Mouse (Mus musculus) gastrocnemius, postnatal 10 days (tissue): Measurements from ENCODE around the gene Spice1. TPM values are rescaled to one million over a fixed set of nuclear protein-coding genes. Genes with fewer than 3 reads are reported as not detected.
A peak's percentile ranks its signal among the peaks of the same experiment; 100 is the strongest.

ENCODE experiments used
- DNase-seq: peaks from one replicate; pipeline ENCODE4 v3.0.0; 2021; ENCODE audit warnings: mixed read lengths
- long read RNA-seq, 2 experiments: library from polyadenylated mRNA; stranded (forward); transcript quantifications; one replicate each; pipeline ENCODE4 v2.0.0; 2021
- total RNA-seq, 2 experiments: library from RNA; stranded (reverse); gene quantifications; 2 replicates each; pipeline ENCODE4 v1.2.3; 2021

The Spice1 gene
- total RNA-seq: 1 to 10 TPM; 7.4 to 9.3 TPM
- long read RNA-seq, experiment 1, full-length matches to known transcripts: 2 of 4 reads
- long read RNA-seq, experiment 1, partial matches to known transcripts: 0 of 4 reads
- long read RNA-seq, experiment 1, other reads (novel, unspliced or antisense): 2 of 4 reads
- long read RNA-seq, experiment 2, full-length matches to known transcripts: 6 of 8 reads
- long read RNA-seq, experiment 2, partial matches to known transcripts: 1 of 8 reads
- long read RNA-seq, experiment 2, other reads (novel, unspliced or antisense): 1 of 8 reads

DNA sequence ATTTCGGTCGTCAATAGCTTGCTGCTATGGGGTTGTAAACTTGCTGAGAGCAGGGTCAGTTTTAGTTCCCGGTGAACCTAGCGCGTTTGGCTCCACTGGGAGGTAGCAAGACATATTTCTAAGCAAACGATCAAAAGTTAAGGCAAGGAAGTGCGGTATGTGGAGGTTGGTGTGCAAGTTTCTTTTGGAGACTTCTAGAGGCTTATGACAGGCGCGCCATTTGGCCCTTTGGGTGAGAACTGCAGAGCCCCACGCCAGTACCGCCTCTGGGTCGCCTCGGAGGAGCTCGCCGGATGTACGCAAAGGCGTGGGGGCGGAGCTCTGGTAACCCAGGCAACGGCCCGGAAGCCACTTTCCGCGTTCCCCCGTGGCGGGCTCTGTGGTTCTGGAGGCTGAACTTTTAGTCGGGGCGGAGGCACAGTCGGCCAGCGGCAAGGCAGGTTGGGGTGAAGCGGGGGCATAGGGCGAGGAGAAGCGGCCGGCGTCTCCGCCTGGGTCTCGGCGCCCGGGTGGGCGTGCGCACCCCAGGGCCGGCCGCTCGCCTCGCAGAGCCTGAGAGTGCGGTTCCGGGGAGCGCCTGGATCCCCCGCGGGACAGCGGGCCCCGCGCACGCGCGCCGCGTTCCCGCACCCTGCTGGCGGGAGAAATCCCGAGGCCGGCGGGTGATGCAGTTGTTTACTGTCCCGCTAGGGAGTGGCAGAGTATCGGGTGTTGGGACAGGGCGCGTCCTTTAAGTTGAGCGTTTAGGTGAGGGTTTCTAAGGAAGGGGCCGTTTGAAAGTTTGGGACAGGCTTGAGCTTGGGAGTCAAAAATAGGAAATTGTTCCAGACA is at the start of gene Spice1:
Spice1 (plus strand) TSS at position 51 of the 831 bp plus-strand sequence.
- peak; percentile 98 for DNase-seq

DNA sequence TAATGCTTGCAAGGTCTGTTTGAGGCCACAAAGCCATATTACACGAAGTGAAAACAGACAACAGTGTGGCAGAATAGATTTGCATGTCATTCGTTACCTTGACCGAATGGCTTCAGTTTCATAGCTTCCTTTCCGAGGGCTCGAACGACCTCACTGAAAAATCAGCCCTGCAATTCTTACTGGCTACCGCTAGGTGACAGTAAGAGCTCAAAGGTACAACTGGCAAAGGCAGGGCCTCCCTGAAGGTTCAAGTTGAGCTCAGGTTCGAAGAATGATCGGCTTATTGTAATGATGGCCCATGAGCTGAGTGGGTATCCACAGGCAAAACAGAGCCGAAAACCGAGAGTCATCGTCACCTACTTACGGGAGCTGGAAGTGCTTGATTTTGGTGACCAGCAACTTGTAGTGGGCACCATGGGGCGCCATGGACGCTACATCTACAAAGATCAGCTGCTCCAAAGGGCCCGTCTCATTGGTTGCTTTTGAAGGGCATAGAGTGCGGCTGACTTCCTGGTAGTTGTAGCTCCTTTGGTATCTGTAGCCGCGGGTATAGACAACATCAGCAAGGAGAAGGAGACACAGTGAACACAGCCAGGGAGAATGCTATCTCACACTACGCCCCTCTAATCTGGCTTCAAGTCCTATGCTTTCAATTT is 47.4 kb upstream of the Spice1 start:
- DNase-seq: no peak

DNA sequence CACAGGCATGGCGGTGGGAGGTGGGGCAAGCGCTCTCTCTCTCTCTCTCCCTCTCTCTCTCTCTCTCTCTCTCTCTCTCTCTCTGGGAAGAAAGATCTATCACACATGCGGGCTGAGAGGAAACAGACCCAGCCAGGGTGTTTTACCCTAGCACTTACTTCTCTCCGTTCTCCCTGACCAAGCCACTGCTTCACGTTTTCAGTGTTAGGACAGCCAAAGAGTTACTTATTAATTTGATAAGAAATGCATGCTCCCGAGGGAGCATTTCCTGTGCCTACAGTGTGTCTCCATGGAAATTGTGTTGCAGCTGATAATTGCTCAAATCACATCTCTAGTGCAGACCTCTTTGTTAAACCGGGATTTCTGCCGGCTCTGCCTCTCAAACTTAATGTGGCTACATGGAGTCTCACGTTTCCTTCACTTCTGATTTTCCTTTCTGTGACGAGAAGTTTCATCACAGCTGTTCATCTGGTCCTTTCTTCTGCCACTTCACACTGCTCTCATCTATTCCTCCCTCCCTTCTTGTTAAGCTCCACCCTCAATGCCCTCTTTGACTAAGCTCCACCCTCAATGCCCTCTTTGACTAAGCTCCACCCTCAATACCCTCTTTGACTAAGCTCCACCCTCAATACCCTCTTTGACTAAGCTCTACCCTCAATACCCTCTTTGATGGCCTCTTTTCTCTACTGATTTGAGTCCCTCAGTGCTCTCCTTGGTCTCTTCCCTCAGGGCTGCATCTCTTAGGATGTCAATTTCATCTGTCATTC is 44.6 kb upstream of the Spice1 start:
- no peak for DNase-seq

DNA sequence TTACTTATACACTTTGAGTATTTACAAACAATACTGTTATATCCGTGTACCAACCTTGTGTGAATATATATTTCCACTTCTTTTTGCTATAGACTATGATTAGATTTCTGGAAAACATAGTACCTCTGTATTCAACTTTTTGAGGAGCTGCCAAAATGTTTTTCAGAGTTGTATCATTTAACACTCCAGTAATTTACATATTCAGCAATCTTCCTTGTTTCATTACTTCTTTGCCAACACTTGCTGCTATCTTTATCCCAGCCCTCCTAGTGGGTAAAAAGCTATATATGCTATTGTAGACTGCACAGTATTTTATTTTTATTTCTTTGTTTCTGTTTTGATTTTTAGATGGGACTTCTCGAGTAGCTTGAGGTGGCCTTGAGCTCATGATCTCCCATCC is 43.1 kb upstream of the Spice1 start:
- no peak for DNase-seq

DNA sequence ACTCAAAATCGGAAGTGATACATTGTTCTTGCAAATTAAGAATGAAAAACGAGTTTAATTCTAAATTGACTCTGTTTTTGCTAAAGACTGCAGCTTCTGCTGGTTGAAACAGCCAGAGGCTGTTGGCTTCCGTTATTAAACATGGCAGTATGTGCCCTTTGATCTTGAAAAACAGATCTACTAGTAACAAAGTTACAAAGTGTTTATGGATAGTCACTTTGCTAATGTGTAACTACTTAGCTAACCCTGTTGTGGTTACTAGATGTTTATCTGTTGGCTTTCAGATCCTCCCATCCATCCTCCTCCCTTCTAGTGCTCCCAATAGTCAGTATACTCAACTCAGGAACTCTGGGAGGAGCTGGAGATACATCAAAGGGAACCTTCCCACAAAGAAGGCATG is 41.3 kb upstream of the Spice1 start:
- DNase-seq: no peak

DNA sequence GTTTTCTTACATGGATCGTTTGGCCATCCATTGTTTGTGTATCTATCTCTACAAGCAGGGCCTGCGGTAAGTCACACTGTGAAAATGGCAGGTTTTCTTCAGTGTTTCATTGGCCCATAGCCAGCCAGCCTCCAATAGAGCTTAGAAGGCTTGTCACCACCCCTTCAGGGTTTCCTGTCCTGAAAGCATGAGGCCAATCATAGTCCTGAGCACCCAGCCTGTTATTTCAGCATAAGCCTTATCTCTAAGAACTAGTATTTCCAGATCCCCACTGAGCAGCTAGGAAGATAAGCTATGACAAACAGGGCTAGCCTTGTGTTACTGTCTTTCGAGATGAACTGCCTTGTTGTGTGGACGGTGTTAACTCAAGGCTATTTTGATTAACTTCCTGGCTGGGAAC is 33.5 kb upstream of the Spice1 start:
- no peak for DNase-seq

DNA sequence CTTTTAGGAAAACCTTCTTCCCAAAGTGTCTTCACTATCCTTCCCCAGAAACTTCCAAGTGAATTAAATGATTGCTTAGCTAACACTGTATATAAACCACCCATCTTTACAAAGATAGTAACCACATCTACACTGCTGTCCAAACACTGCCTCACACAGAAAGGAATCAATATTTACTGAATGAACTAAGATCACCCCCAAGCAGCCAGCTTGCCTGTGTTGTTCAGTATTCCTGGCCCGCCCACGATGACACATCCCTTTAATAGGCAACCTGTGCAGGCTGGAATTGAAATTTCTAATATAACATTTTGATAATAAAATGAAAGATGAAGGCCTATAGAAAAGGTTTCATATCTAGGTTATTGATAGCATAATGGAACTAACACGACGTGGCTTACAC is 30.6 kb upstream of the Spice1 start:
- no peak for DNase-seq

DNA sequence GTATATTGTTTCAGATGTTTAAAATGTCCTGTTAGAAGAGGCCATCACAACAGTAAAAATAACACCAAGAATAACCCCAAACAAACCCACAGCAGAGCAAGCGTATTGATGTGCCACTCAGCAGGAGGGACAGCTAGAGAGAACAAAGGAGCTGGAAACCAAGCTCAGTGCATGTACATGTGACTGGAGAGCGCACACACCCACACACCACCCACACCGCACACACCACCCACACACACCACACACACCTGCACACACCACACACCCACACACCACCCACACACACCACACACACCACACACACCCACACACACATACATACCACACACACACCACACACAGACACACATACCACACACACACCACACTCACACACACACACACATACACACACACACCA is 26.7 kb upstream of the Spice1 start:
- DNase-seq: no peak

DNA sequence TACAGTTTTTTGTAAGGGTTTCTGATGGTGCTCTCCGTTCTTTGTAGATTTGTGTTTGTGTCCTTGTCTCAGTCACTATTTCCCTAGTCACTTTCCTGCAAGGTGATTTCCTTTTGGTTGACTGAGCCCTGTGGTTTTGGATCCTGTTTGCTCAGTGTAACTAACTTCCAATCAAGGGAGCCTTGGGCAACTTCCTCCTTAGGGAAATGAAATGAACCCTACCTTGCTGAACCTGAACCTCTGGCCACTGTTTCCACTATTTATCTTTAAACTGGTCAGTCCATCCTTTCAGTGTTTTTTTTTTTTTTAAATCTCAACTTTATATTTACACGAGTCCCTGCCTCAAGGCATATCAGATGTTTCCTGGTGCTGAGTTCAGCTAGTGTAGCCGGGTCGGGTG is 18.3 kb upstream of the Spice1 start:
- no peak for DNase-seq

DNA sequence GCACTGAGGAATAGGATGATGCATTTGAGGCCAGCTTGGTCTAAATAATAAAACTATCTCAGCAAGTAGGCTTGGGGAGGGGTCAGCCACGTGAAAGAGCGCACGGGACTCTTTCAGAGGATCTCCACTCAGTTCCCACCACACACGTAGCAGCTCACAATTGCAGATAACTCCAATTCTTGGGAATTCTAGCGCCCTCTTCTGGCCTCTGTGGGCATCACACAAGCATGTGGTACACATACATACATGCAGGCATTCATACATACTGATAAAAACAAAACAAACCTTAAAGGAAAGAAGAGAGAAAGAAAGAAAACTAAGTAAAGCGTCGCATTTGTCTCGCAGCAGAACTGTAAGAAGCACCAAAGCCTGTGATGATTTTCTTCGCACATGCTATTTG is 16.3 kb upstream of the Spice1 start:
- no peak for DNase-seq

DNA sequence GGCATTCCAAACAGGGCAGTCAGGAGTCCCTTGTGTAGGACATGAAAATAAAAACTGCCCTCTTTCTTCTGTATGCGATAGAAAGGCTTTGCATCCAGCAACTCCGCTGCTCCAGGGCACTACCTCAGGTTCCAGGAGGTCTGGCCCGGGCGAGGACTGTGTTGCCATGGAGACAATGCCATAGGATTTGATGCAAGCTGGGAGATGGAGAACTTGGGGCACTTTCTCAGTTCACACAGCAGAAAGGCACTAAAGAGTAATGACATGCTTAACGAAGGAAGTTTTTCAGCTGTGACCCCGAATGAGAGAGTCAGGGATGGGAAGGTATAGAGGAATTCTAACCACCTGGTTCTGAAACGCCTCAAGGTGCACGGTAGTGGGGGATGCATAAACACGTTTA is 15.8 kb upstream of the Spice1 start:
- no peak for DNase-seq

DNA sequence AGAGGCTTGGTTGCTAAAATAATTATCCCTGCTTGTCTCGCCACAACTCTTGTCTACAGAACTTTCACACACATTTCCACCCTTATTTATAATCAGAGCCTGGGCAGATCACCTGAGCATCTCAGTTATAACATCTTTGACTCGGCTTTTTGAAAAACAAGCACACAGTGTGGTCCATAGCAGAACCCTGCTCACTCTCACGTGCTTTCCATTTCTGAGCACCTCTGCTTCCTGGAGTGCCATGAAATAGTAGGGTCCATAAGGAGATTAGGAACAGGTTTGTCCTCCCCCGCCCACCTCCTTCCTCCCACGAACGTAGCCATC is 15.3 kb upstream of the Spice1 start:
- no peak for DNase-seq

DNA sequence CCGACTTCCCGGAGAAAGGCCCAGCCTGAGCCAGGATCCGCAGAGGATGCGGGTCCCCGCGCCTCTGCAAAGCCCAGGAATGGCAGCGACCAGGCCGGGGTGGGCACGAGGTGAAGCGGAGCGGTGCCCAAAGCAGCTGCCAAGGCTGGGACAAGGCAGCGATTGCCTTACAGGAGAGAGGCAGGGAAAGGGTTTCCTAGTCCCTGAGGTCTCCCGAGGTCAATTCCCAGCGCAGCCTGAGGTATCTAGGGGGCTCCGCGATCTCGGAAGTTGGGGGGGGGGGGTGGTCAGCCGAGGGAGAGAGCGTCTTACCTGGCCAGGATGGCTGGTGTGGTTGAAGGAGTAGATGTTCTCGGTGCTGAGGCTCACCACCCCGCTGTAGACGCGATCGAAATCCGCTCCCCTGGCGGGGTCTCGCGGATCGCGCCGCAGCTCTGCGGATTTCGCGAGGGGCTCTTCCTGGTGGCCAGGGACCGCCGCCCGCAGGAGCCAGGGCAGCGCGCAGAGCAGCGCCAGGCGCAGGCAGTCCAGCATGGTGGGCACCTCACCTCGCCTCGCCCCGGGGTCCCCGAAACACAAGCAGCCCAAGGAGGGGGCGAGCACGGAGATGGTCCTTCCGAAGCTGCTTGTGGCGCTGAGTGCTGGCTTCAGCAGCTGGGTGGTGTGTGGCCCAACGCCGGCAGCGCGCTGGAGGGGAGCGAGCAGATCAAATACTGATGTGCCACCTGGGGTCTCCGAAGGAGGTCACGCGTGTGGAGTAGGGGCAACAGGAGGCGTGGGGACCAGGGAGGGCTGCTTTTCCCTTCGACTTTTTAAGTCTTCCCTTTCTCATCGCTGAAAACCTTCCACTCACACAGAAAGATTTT is 14.7 kb upstream of the Spice1 start:
- peak; percentile 12 for DNase-seq

DNA sequence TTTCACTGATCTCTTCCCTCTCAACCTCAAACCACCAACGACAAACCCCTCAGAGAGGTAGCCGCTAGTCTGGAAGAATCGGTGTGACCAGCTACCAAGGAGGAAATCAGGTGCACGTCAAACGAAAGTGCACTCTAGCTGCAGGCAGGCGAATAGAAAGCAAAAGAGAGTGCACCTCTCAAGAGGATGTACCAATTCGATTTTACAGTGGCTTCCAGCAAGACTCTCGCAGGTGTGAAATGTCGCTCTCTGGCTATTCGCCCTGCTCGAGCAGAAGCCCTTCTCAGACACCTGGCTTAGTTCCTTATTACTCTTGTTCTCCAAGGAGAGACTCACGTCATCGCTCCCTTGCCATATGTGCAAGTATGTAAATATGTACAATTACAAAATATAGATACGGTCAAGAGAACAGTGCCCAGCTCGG is 14.0 kb upstream of the Spice1 start, which contains the start of gene Sidt1:
Sidt1 (minus strand) TSS at position 336 of the 424 bp plus-strand sequence.
- DNase-seq: no peak

DNA sequence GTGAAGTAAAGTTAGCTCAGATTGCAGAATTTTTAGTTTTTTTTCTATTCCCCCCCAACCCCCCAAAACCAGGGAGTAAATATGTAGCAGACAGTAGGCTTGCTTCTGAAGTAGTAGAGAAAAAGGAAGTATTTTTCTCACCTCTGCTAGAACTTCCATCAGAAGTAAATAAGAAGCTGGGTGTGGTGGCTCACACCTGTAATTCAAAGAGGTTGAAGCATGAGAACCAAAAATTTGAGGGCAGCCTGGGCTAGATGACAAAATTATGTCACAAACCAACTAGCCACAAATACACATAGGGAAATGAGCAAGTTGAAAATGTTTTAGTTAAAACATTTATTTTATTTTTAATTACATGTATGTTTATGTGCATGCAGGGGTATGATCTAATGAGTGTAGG is 9.4 kb upstream of the Spice1 start:
- no peak for DNase-seq

DNA sequence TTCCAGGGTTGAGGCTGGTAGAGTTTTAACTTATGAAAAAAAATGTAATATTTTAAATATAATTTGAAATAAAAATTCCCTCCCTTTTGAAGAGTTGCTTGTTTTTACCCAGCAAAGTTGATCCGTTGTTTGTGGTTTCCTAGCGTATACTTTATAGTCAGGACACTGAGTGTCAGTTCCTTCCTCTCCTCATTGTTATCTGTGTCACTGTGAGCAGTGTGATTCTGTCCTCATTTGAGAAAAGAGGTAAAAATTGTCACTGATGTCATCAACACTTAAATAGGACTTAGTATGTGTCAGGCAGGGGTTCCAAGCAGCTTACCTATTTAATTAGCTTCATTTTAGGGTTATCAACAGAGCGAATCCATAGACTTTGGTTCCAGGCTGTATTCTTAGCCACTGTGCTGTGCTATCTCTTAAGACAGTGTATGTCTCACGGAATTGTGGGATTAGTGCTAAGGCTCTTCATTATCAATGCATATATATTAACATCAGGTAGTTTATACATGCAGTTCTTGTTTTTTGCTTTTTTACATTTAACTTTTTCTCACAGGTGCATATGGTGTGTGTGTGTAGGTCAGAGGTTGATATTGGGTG is 3.0 kb downstream of the Spice1 start:
- no peak for DNase-seq

DNA sequence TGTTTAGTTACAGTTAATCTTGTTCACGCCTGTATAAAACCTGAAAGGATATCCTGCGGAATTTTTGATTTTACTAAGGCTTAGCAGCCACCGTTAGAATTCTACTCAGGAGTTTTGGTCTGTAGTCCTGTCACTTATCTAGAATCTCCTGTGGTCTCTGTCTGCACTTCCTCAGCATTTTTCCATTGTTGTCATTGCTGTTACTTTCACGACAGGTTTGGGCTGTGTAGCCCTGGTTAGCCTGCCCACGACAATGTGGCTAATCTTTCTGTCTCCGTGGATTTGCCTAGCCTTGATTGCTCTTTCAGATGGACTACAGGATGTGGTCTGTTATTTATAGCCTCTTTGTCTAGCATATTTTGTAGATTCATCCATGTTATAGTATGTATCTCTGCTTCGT is 9.4 kb downstream of the Spice1 start:
- DNase-seq: no peak

DNA sequence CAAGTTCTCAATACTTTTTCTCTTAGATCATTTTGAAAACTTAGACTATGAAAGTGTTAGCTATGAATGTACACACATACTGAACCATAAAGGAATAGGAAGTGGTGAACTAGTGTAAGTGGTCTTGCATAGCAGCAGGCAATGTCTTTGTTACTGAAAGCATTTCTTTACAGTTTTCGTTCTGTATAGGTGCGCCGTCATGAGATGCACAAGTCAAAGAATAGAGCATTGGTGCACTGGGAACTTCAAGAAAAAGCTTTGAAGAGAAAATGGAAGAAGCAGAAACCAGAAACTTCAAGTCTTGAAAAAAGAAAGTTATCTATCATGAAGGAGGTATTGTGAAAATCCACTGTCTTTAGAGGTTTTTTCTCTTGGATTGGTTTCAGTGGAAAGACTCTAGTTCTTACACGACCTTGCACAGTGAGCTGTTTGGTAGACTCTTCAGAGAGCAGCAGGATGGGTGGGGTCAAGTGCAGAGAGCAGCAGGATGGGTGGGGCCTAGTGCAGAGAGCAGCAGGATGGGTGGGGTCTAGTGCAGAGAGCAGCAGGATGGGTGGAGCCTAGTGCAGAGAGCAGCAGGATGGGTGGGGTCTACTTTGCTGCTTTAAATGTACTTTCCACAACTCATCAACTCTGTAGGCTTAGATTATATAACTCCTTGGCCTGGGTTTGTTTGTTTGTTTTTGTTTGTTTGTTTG is 10.8 kb downstream of the Spice1 start:
- DNase-seq: no peak

DNA sequence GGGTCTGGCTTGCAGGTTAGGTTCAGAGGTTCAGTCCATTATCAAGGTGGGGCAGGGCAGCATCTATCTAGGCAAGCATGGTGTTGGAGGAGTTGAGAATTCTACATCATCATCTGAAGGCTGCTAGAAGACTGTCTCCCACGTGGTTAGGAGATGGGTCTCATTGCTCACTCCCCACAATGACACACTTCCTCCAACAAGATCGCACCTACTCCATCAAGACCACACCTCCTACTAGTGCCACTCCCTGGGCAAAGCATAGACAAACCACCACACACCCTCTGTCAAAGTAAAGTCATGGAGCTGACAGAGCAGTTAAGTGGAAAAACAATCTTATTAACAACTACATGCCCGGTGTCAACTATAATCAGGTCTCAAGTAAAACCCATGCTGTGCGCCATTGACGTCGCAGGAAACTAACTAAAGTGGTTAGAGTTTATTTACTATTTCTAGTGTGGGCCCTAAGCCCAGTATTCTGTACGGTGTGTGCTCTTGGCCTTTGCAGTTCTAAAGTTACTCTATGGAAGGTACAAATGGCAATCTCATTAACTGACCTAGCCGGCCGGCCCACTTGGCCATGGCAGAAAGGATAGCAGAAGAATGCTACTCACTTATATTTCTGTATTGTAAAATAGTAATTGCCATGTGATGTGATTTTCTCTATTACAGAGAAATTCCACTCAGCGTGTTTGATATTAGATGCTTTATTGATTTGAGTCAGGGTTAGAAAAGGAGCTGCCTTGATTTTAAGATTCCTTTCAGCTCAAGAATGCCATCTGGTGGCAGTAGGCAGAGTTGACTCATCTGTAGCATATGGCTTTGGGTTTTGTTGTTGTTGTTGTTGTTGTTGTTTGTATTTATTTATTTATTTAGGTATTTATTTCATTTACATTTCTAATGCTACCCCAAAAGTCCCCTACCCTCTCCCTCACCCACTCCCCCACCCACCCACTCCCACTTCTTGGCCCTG is 15.3 kb downstream of the Spice1 start:
- DNase-seq: no peak
